Mouse (Mus musculus): ENCODE data around the gene Wiz. TPM values are rescaled to one million over a fixed set of nuclear protein-coding genes. Genes with fewer than 3 reads are reported as not detected.

Wiz gene
- polyA plus RNA-seq, 1 experiment, result 22.9 TPM

- no peak for DNase-seq (ENCODE audit: low read depth, low spot score)
These were observed 37.5 kb downstream of the Wiz start for GRCm38 (mm10) chr17:32351726-32352125.

- no peak for DNase-seq (ENCODE audit: low read depth, low spot score)
- WGBS, result 72% methylated on average over 3 of the region's 3 CpGs
These were observed 38.0 kb downstream of the Wiz start for GRCm38 (mm10) chr17:32351269-32351668.

- under 1% methylated on average over 37 of the region's 37 CpGs for WGBS
- DNase-seq (ENCODE audit: low read depth, low spot score), result peak; percentile 96
These were observed 38.8 kb downstream of the Wiz start, which contains the start of gene Akap8l for GRCm38 (mm10) chr17:32350382-32350983. Akap8l (minus strand) TSS chr17:32350607.

GRCm38 (mm10) chr17:32349851-32350381 lies 39.3 kb downstream of the Wiz start:
- DNase-seq (ENCODE audit: low read depth, low spot score), result no peak
- WGBS, result under 1% methylated on average over 24 of the region's 24 CpGs

GRCm38 (mm10) chr17:32349037-32349732 lies 40.1 kb downstream of the Wiz start:
- 5% methylated on average over 4 of the region's 4 CpGs for WGBS
- DNase-seq (ENCODE audit: low read depth, low spot score), result no peak

- 78% methylated on average over 2 of the region's 2 CpGs for WGBS
- no peak for DNase-seq (ENCODE audit: low read depth, low spot score)
These were observed 40.8 kb downstream of the Wiz start for GRCm38 (mm10) chr17:32348406-32348805.

GRCm38 (mm10) chr17:32341102-32341501 lies 48.1 kb downstream of the Wiz start:
- WGBS, result 89% methylated on average over 1 of the region's 1 CpGs
- no peak for DNase-seq (ENCODE audit: low read depth, low spot score)

- DNase-seq (ENCODE audit: low read depth, low spot score), result no peak
- WGBS, result 23% methylated on average over 1 of the region's 1 CpGs
These were observed 49.1 kb downstream of the Wiz start for GRCm38 (mm10) chr17:32340110-32340509.

- WGBS, result 83% methylated on average over 2 of the region's 2 CpGs
- no peak for DNase-seq (ENCODE audit: low read depth, low spot score)
These were observed 53.4 kb downstream of the Wiz start for GRCm38 (mm10) chr17:32335869-32336268.

GRCm38 (mm10) chr17:32334921-32335320 lies 54.3 kb downstream of the Wiz start:
- WGBS, result 94% methylated on average over 12 of the region's 12 CpGs
- DNase-seq (ENCODE audit: low read depth, low spot score), result no peak

- WGBS, result 85% methylated on average over 31 of the region's 31 CpGs
- no peak for DNase-seq (ENCODE audit: low read depth, low spot score)
These were observed 55.5 kb downstream of the Wiz start for GRCm38 (mm10) chr17:32333675-32334303.

- DNase-seq (ENCODE audit: low read depth, low spot score), result no peak
These were observed 61.7 kb downstream of the Wiz start for GRCm38 (mm10) chr17:32327501-32327900.

GRCm38 (mm10) chr17:32322809-32323208 lies 66.4 kb downstream of the Wiz start:
- WGBS, result 97% methylated on average over 1 of the region's 1 CpGs
- no peak for DNase-seq (ENCODE audit: low read depth, low spot score)

GRCm38 (mm10) chr17:32321836-32322235 lies 67.4 kb downstream of the Wiz start:
- WGBS, result 5% methylated on average over 6 of the region's 6 CpGs
- DNase-seq (ENCODE audit: low read depth, low spot score), result no peak

- no peak for DNase-seq (ENCODE audit: low read depth, low spot score)
- WGBS, result 1% methylated on average over 23 of the region's 23 CpGs
These were observed 67.9 kb downstream of the Wiz start for GRCm38 (mm10) chr17:32321390-32321734.

GRCm38 (mm10) chr17:32320597-32321389 lies 68.4 kb downstream of the Wiz start, which contains the start of gene Akap8:
Akap8 (minus strand) TSS chr17:32321238.
- under 1% methylated on average over 83 of the region's 83 CpGs for WGBS
- peak; percentile 93 for DNase-seq (ENCODE audit: low read depth, low spot score)

GRCm38 (mm10) chr17:32319950-32320349 lies 69.3 kb downstream of the Wiz start:
- 1% methylated on average over 7 of the region's 7 CpGs for WGBS
- no peak for DNase-seq (ENCODE audit: low read depth, low spot score)

GRCm38 (mm10) chr17:32317708-32318107 lies 71.5 kb downstream of the Wiz start:
- 77% methylated on average over 3 of the region's 3 CpGs for WGBS
- DNase-seq (ENCODE audit: low read depth, low spot score), result no peak

- 91% methylated on average over 8 of the region's 8 CpGs for WGBS
- DNase-seq (ENCODE audit: low read depth, low spot score), result no peak
These were observed 72.2 kb downstream of the Wiz start for GRCm38 (mm10) chr17:32317032-32317431.

- DNase-seq (ENCODE audit: low read depth, low spot score), result no peak
- WGBS, result 94% methylated on average over 5 of the region's 5 CpGs
These were observed 73.7 kb downstream of the Wiz start for GRCm38 (mm10) chr17:32315560-32315959.
